Mouse (Mus musculus): Measurements from ENCODE around the gene Mrrf. TPM values are rescaled to one million over a fixed set of nuclear protein-coding genes. Genes with fewer than 3 reads are reported as not detected.
A peak's percentile ranks its signal among the peaks of the same experiment; 100 is the strongest.
"Not testable (repeated sequence)": the region's sequence is repeated elsewhere in the genome, so short reads cannot be mapped to it uniquely, and the experiment has no call there.

The Mrrf gene
- total and polyA plus RNA-seq, 2 experiments from 2014 or later, result 14.0 to 21.9 TPM

DNA sequence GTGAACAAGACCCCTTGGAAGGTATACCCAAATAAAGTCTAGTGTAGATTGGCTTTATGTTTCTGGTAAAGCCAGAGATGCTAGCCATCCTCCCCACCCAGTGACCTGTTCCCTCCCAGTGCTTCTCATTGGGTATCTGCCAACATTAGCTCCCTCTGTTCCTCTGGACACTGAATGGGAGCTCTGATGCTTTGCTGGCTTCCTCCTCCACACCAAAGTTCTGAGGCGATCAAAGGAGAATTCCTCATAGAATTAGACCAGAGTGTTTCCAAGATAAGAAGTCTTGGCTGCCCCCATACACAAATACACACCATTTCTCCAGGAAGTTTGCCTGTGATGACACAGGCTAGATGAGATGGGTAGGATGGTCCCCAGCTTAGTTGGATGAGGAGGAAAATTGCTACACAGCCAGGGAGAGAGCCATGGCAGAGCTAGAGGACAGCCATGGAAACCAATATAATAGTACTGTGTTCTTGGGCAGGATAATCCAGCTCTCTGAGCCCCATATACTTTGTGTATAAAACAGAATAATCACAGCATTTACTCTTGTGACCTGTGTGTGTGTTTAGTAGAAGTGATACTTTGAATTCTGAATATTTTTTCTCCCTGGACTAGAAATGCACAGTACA lies 31.9 kb downstream of the Mrrf start:
- ATAC-seq (0 out of 2 replicates have a peak, but pooled peaks have one; percentile 43), DNase-seq (no peak)
- Histone ChIP-seq H3K4me1 (ENCODE audit: insufficient read depth) (no peaks in the 10 kb centered on the region), H3K9me3 (ENCODE audit: low read length) (no peaks in the 10 kb centered on the region), H3K9ac (no peak overlapping the region), H3K27ac (ENCODE audit: low read depth, low read length) (no peak overlapping the region), H3K4me2 (ENCODE audit: low read depth) (no peak overlapping the region), H3K4me3 (ENCODE audit: low read depth, low read length) (no peak overlapping the region), H3K27me3 (ENCODE audit: insufficient read depth, low read length) (no peaks in the 10 kb centered on the region), H3K36me3 (ENCODE audit: insufficient read depth) (no peaks in the 10 kb centered on the region)
- TF ChIP-seq CTCF (IDR thresholded peaks at IDR 0.05; ENCODE audit: low read depth), result no peak
- WGBS, result 73% methylated on average over 1 of the region's 1 CpGs

- no peaks in the 10 kb centered on the region for H3K4me1 ChIP-seq (ENCODE audit: insufficient read depth)
- no peak for DNase-seq
- no peak for TF ChIP-seq CTCF (IDR thresholded peaks at IDR 0.05; ENCODE audit: low read depth)
- no peak for ATAC-seq
- H3K27me3 ChIP-seq (ENCODE audit: insufficient read depth, low read length), result no peaks in the 10 kb centered on the region
- H3K9me3 ChIP-seq (ENCODE audit: low read length), result no peaks in the 10 kb centered on the region
- no peak overlapping the region for H3K4me2 ChIP-seq (ENCODE audit: low read depth)
- no peak overlapping the region for H3K9ac ChIP-seq
- H3K27ac ChIP-seq (ENCODE audit: low read depth, low read length), result no peak overlapping the region
- no peaks in the 10 kb centered on the region for H3K36me3 ChIP-seq (ENCODE audit: insufficient read depth)
- no peak overlapping the region for H3K4me3 ChIP-seq (ENCODE audit: low read depth, low read length)
- 84% methylated on average over 4 of the region's 4 CpGs for WGBS
Observed at GRCm38 (mm10) chr2:36169176-36169575, 33.0 kb downstream of the Mrrf start.

DNA sequence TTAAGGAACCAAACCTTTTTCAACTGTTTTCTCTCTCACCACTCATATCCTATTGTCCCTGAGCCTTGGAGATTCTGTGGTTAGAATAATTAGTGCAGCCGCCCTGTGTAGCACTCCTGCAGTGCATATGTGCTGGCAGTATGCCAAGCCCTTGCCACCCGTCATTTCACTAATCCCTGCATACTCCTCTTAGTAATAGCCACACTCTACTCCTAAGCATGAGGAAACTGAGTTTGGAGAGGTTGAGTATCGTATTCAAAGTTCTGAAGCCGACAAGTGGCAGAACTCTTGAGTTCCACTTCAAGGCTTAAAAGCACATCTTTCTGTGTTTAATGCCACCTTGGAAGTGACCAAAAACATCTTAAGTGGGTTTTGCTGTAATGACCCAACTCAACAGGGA lies 35.9 kb downstream of the Mrrf start:
- no peaks in the 10 kb centered on the region for H3K9me3 ChIP-seq (ENCODE audit: low read length)
- no peaks in the 10 kb centered on the region for H3K4me1 ChIP-seq (ENCODE audit: insufficient read depth)
- DNase-seq (no peak), ATAC-seq (no peak)
- H3K27me3 ChIP-seq (ENCODE audit: insufficient read depth, low read length), result no peaks in the 10 kb centered on the region
- no peak overlapping the region for H3K4me3 ChIP-seq (ENCODE audit: low read depth, low read length)
- H3K9ac ChIP-seq, result no peak overlapping the region
- 42% methylated on average over 4 of the region's 4 CpGs for WGBS
- no peak for TF ChIP-seq CTCF (IDR thresholded peaks at IDR 0.05; ENCODE audit: low read depth)
- H3K4me2 ChIP-seq (ENCODE audit: low read depth), result no peak overlapping the region
- peaks cover 4% of the 10 kb centered on the region; the same call in 1 of the 2 replicates for H3K36me3 ChIP-seq (ENCODE audit: insufficient read depth)
- no peak overlapping the region for H3K27ac ChIP-seq (ENCODE audit: low read depth, low read length)

- H3K27ac ChIP-seq (ENCODE audit: low read depth, low read length), result no peak overlapping the region
- H3K4me1 ChIP-seq (ENCODE audit: insufficient read depth), result no peaks in the 10 kb centered on the region
- no peak for TF ChIP-seq CTCF (IDR thresholded peaks at IDR 0.05; ENCODE audit: low read depth)
- peaks cover 9% of the 10 kb centered on the region for H3K36me3 ChIP-seq (ENCODE audit: insufficient read depth)
- H3K27me3 ChIP-seq (ENCODE audit: insufficient read depth, low read length), result no peaks in the 10 kb centered on the region
- no peaks in the 10 kb centered on the region for H3K9me3 ChIP-seq (ENCODE audit: low read length)
- no peak overlapping the region for H3K9ac ChIP-seq
- no peak for DNase-seq
- H3K4me3 ChIP-seq (ENCODE audit: low read depth, low read length), result no peak overlapping the region
- ATAC-seq, result no peak
- H3K4me2 ChIP-seq (ENCODE audit: low read depth), result no peak overlapping the region
- WGBS, result 88% methylated on average over 3 of the region's 3 CpGs
Observed at GRCm38 (mm10) chr2:36172574-36172973, 36.4 kb downstream of the Mrrf start.

DNA sequence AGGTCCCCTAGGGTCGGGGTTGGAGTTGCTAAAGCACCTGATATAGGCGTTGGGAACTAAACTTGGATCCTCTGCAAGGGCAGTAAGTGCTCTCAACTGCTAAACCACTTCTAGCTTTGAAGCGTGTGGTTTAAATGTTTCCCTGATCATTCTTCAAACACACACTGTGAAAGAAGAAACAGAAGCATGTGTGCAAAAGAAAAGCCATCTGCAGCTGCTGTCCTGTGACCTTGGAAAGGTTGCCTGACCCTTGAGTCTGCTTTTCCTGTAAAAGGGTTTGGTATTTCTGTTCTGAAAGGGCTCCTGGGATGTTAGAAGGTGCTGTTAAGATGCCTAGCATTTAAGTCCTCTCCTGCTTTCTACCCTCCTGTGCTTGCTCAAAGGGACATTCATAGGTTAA lies 43.3 kb downstream of the Mrrf start:
- Histone ChIP-seq H3K4me2 (ENCODE audit: low read depth) (no peak overlapping the region), H3K4me1 (ENCODE audit: insufficient read depth) (no peaks in the 10 kb centered on the region; the same call in 1 of the 2 replicates), H3K4me3 (ENCODE audit: low read depth, low read length) (no peak overlapping the region), H3K36me3 (ENCODE audit: insufficient read depth) (peaks cover 16% of the 10 kb centered on the region), H3K9ac (no peak overlapping the region), H3K9me3 (ENCODE audit: low read length) (no peaks in the 10 kb centered on the region), H3K27ac (ENCODE audit: low read depth, low read length) (no peak overlapping the region), H3K27me3 (ENCODE audit: insufficient read depth, low read length) (no peaks in the 10 kb centered on the region)
- ATAC-seq (no peak), DNase-seq (no peak)
- 80% methylated on average over 3 of the region's 3 CpGs for WGBS
- TF ChIP-seq CTCF (IDR thresholded peaks at IDR 0.05; ENCODE audit: low read depth), result no peak

- not testable (repeated sequence) for H3K27me3 ChIP-seq (ENCODE audit: insufficient read depth, low read length); H3K9ac ChIP-seq; H3K4me2 ChIP-seq (ENCODE audit: low read depth); H3K4me3 ChIP-seq (ENCODE audit: low read depth, low read length); ATAC-seq; H3K9me3 ChIP-seq (ENCODE audit: low read length); H3K27ac ChIP-seq (ENCODE audit: low read depth, low read length); H3K4me1 ChIP-seq (ENCODE audit: insufficient read depth); DNase-seq
- H3K36me3 ChIP-seq (ENCODE audit: insufficient read depth), result peaks cover 12% of the 10 kb centered on the region
- WGBS, result 85% methylated on average over 4 of the region's 4 CpGs
Observed at GRCm38 (mm10) chr2:36181587-36182368, 45.6 kb downstream of the Mrrf start.

DNA sequence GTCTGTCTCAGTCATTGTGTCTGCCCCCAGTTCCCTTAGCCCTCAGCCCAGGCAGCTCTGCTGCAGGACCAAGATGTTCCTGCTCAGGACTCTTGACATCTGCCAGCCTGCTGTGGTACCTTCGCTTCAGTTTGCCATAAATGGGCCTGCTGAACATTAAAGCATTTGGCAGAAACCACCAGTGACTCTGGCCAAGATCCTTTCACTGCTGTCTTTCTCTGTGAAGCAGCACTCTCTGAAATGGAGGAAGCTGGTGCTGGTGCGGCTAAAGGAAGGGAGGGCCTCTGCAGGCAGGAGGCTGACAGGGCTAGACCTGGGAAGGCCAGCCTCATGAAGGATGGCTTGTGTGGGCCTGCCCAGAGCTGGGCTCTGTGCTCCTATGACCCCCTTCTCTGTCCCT lies 47.1 kb downstream of the Mrrf start:
- Histone ChIP-seq H3K4me2 (ENCODE audit: low read depth) (no peak overlapping the region), H3K27ac (ENCODE audit: low read depth, low read length) (peak overlapping the region; percentile 30; the same call in 1 of the 2 replicates), H3K36me3 (ENCODE audit: insufficient read depth) (0 out of 2 replicates have a peak, but pooled peaks cover 5% of the 10 kb centered on the region), H3K4me3 (ENCODE audit: low read depth, low read length) (no peak overlapping the region), H3K9ac (no peak overlapping the region), H3K9me3 (ENCODE audit: low read length) (no peaks in the 10 kb centered on the region), H3K27me3 (ENCODE audit: insufficient read depth, low read length) (no peaks in the 10 kb centered on the region), H3K4me1 (ENCODE audit: insufficient read depth) (no peaks in the 10 kb centered on the region; the same call in 1 of the 2 replicates)
- peak; percentile 31 for DNase-seq
- ATAC-seq, result peak; percentile 53
- no peak for TF ChIP-seq CTCF (IDR thresholded peaks at IDR 0.05; ENCODE audit: low read depth)
- 38% methylated on average over 2 of the region's 2 CpGs for WGBS

Data from forebrain, postnatal 0 days (tissue).